Mouse (Mus musculus) CH12.LX (cell line): ENCODE data around the gene Apeh. TPM values are rescaled to one million over a fixed set of nuclear protein-coding genes. Genes with fewer than 3 reads are reported as not detected.

ENCODE experiments used
- DNase-seq: peaks from one replicate; pipeline ENCODE4 v3.0.0-alpha.2; 2013; ENCODE audit errors: extremely low read depth
- H3K27ac ChIP-seq: 2 replicates; pipeline ENCODE4 v1.5.1; 2012; ENCODE audit warnings: low read depth, mild to moderate bottlenecking, control low read depth, moderate library complexity; ENCODE audit not compliant: insufficient read depth
- H3K27me3 ChIP-seq: replicated peaks from 2 replicates; pipeline ENCODE3; 2012; ENCODE audit warnings: inconsistent platforms
- H3K36me3 ChIP-seq, 2 experiments: replicated peaks in 1 of 2; 2 replicates each; pipeline versions ENCODE3 to v1.6.1; 2012; ENCODE audit warnings: inconsistent platforms in 1 of 2, low read length in 1 of 2, mild to moderate bottlenecking in 1 of 2, mixed read lengths in 1 of 2, moderate library complexity in 1 of 2; ENCODE audit not compliant: control insufficient read depth in 1 of 2, insufficient read depth in 1 of 2
- H3K4me1 ChIP-seq, 2 experiments: 2 replicates each; pipeline ENCODE4 v1.6.1; 2012; ENCODE audit warnings: inconsistent platforms in 1 of 2, moderate library complexity in 1 of 2; ENCODE audit not compliant: insufficient read depth in 2 of 2, control insufficient read depth in 1 of 2
- H3K4me2 ChIP-seq: 2 replicates; pipeline ENCODE4 v1.6.1; 2012; ENCODE audit warnings: low read depth, mild to moderate bottlenecking, control low read depth; ENCODE audit not compliant: poor library complexity, insufficient read depth, severe bottlenecking
- H3K4me3 ChIP-seq, 3 experiments: fragments of 150-350 bp in 1 of 3; sonication (generic) in 1 of 3; replicated peaks in 1 of 3; 2 replicates each; pipeline versions ENCODE3 to v1.5.1; 2011 to 2012; ENCODE audit warnings: low read depth in 2 of 3, low read length in 2 of 3, mild to moderate bottlenecking in 2 of 3, moderate library complexity in 2 of 3, control low read depth in 1 of 3, improper control_type of control experiment in 1 of 3, inconsistent platforms in 1 of 3, mixed read lengths in 1 of 3; ENCODE audit not compliant: poor library complexity in 1 of 3
- H3K79me2 ChIP-seq: replicated peaks from 2 replicates; pipeline ENCODE4 v1.6.1; 2012; ENCODE audit warnings: mild to moderate bottlenecking, moderate library complexity; ENCODE audit not compliant: control insufficient read depth, poor library complexity, insufficient read depth, severe bottlenecking; ENCODE audit errors: extremely low read depth
- H3K9ac ChIP-seq: 2 replicates; pipeline ENCODE4 v1.6.1; 2012; ENCODE audit warnings: low read depth, mild to moderate bottlenecking, control low read depth, moderate library complexity; ENCODE audit not compliant: insufficient read depth
- H3K9me3 ChIP-seq: replicated peaks from 2 replicates; pipeline ENCODE3; 2012; ENCODE audit warnings: low read length, inconsistent platforms, mixed read lengths
- BHLHE40 ChIP-seq: IDR thresholded peaks from 2 replicates; pipeline ENCODE4 v1.6.1; 2011; ENCODE audit warnings: mild to moderate bottlenecking, low read depth, low read length, improper control_type of control experiment
- CHD1 ChIP-seq: IDR thresholded peaks from 2 replicates; pipeline ENCODE4 v1.6.1; 2012; ENCODE audit warnings: low read depth, low read length, improper control_type of control experiment, inconsistent platforms
- CHD2 ChIP-seq: IDR thresholded peaks from 2 replicates; pipeline ENCODE4 v1.6.1; 2011; ENCODE audit warnings: low read length, improper control_type of control experiment
- CTCF ChIP-seq, 2 experiments: IDR thresholded peaks in 1 of 2; conservative IDR thresholded peaks in 1 of 2; 2 replicates each; pipeline ENCODE4 v1.5.1; 2011 to 2012; ENCODE audit warnings: low read depth in 2 of 2, low read length in 2 of 2, improper control_type of control experiment in 1 of 2, inconsistent platforms in 1 of 2, mild to moderate bottlenecking in 1 of 2, moderate library complexity in 1 of 2
- E2F4 ChIP-seq: IDR thresholded peaks from 2 replicates; pipeline ENCODE4 v1.6.1; 2011; ENCODE audit warnings: low read depth, low read length, improper control_type of control experiment; ENCODE audit not compliant: insufficient replicate concordance
- ELF1 ChIP-seq: IDR thresholded peaks from 2 replicates; pipeline ENCODE4 v1.6.1; 2014; ENCODE audit warnings: low read depth, mild to moderate bottlenecking, inconsistent platforms, low read length, improper control_type of control experiment
- EP300 ChIP-seq: IDR thresholded peaks from 2 replicates; pipeline ENCODE4 v1.6.1; 2011; ENCODE audit warnings: low read length, improper control_type of control experiment
- ETS1 ChIP-seq: conservative IDR thresholded peaks from 2 replicates; pipeline ENCODE4 v1.6.1; 2012; ENCODE audit warnings: low read depth, mild to moderate bottlenecking, inconsistent platforms, low read length, improper control_type of control experiment, moderate library complexity
- GABPA ChIP-seq: IDR thresholded peaks from 2 replicates; pipeline ENCODE4 v1.6.1; 2012; ENCODE audit warnings: low read depth, low read length, improper control_type of control experiment, inconsistent platforms; ENCODE audit not compliant: insufficient replicate concordance
- HCFC1 ChIP-seq: IDR thresholded peaks from 2 replicates; pipeline ENCODE4 v1.6.1; 2012; ENCODE audit warnings: low read depth, mild to moderate bottlenecking, inconsistent platforms, low read length, improper control_type of control experiment
- IRF4 ChIP-seq: IDR thresholded peaks from 2 replicates; pipeline ENCODE4 v1.6.1; 2014; ENCODE audit warnings: low read depth, mild to moderate bottlenecking, inconsistent platforms, low read length, improper control_type of control experiment
- JUN ChIP-seq: IDR thresholded peaks from 2 replicates; pipeline ENCODE4 v1.6.1; 2011; ENCODE audit warnings: low read depth, mild to moderate bottlenecking, low read length, improper control_type of control experiment, moderate library complexity; ENCODE audit not compliant: insufficient read depth
- JUND ChIP-seq: conservative IDR thresholded peaks from 2 replicates; pipeline ENCODE4 v1.6.1; 2011; ENCODE audit warnings: low read depth, low read length, improper control_type of control experiment
- MAFK ChIP-seq: IDR thresholded peaks from 2 replicates; pipeline ENCODE4 v1.6.1; 2011; ENCODE audit warnings: low read length, improper control_type of control experiment; ENCODE audit not compliant: insufficient replicate concordance
- MAX ChIP-seq: IDR thresholded peaks from 2 replicates; pipeline ENCODE4 v1.6.1; 2011; ENCODE audit warnings: low read length, improper control_type of control experiment
- MAZ ChIP-seq: IDR thresholded peaks from 2 replicates; pipeline ENCODE4 v1.6.1; 2012; ENCODE audit warnings: low read depth, mild to moderate bottlenecking, inconsistent platforms, low read length, improper control_type of control experiment, moderate library complexity
- MEF2A ChIP-seq: IDR thresholded peaks from 2 replicates; pipeline ENCODE4 v1.6.1; 2014; ENCODE audit warnings: low read depth, mild to moderate bottlenecking, inconsistent platforms, low read length, improper control_type of control experiment, borderline replicate concordance
- MXI1 ChIP-seq: IDR thresholded peaks from 2 replicates; pipeline ENCODE4 v1.6.1; 2011; ENCODE audit warnings: mild to moderate bottlenecking, low read depth, low read length, improper control_type of control experiment
- NELFE ChIP-seq: IDR thresholded peaks from 2 replicates; pipeline ENCODE4 v1.6.1; 2011; ENCODE audit warnings: low read depth, low read length, improper control_type of control experiment
- NRF1 ChIP-seq: IDR thresholded peaks from 2 replicates; pipeline ENCODE4 v1.6.1; 2014; ENCODE audit warnings: low read depth, mild to moderate bottlenecking, inconsistent platforms, low read length, improper control_type of control experiment, moderate library complexity
- PAX5 ChIP-seq: IDR thresholded peaks from 2 replicates; pipeline ENCODE4 v1.6.1; 2012; ENCODE audit warnings: low read length, inconsistent platforms, mixed read lengths
- POLR2AphosphoS2 ChIP-seq: IDR thresholded peaks from 2 replicates; pipeline ENCODE4 v1.6.1; 2011; ENCODE audit warnings: low read depth, low read length, improper control_type of control experiment
- RAD21 ChIP-seq: IDR thresholded peaks from 2 replicates; pipeline ENCODE4 v1.6.1; 2011; ENCODE audit warnings: low read depth, mild to moderate bottlenecking, low read length, improper control_type of control experiment, moderate library complexity
- RCOR1 ChIP-seq: conservative IDR thresholded peaks from 2 replicates; pipeline ENCODE4 v1.6.1; 2012; ENCODE audit warnings: low read depth, mild to moderate bottlenecking, inconsistent platforms, low read length, improper control_type of control experiment
- SIN3A ChIP-seq: IDR thresholded peaks from 2 replicates; pipeline ENCODE4 v1.6.1; 2012; ENCODE audit warnings: low read length, improper control_type of control experiment, inconsistent platforms
- SMC3 ChIP-seq: IDR thresholded peaks from 2 replicates; pipeline ENCODE4 v1.6.1; 2011; ENCODE audit warnings: low read depth, low read length, improper control_type of control experiment
- TBP ChIP-seq: conservative IDR thresholded peaks from 2 replicates; pipeline ENCODE4 v1.6.1; 2011; ENCODE audit warnings: low read depth, low read length, improper control_type of control experiment
- TCF12 ChIP-seq: IDR thresholded peaks from 2 replicates; pipeline ENCODE4 v1.6.1; 2014; ENCODE audit warnings: low read depth, mild to moderate bottlenecking, inconsistent platforms, low read length, improper control_type of control experiment
- ZC3H11A ChIP-seq: IDR thresholded peaks from 2 replicates; pipeline ENCODE4 v1.6.1; 2012; ENCODE audit warnings: low read depth, mild to moderate bottlenecking, inconsistent platforms, low read length, improper control_type of control experiment
- ZKSCAN1 ChIP-seq: IDR thresholded peaks from 2 replicates; pipeline ENCODE4 v1.6.1; 2012; ENCODE audit warnings: low read depth, inconsistent platforms, low read length, improper control_type of control experiment, borderline replicate concordance
- ZMIZ1 ChIP-seq: IDR thresholded peaks from 2 replicates; pipeline ENCODE4 v1.6.1; 2012; ENCODE audit warnings: low read depth, mild to moderate bottlenecking, inconsistent platforms, low read length, improper control_type of control experiment
- ZNF384 ChIP-seq: IDR thresholded peaks from 2 replicates; pipeline ENCODE4 v1.6.1; 2012; ENCODE audit warnings: low read depth, low read length, improper control_type of control experiment, inconsistent platforms
- dilution Hi-C: fragments of 300-500 bp; cut with MboI; formaldehyde crosslinking; loops from 2 replicates; pipeline ENCODE4 v1.14.3; 2020; ENCODE audit warnings: low sequenced_read_pairs; ENCODE audit not compliant: extremely low pct_unique_long_range_greater_than_20kb, extremely low pct_ligation_motif_present
- in situ Hi-C: fragments of 300-500 bp; cut with MboI; formaldehyde crosslinking; loops from 3 replicates; pipeline ENCODE4 v1.14.3; 2019; ENCODE audit warnings: low sequenced_read_pairs, low pct_ligation_motif_present, low pct_unique_long_range_greater_than_20kb, mixed read lengths
- polyA plus RNA-seq: library from polyadenylated mRNA; unstranded; fragments of >175 nt; gene quantifications from 2 replicates; pipeline ENCODE4 v1.2.1, GENCODE M21; 2012; ENCODE audit warnings: low read depth; ENCODE audit not compliant: insufficient read length
- total RNA-seq, 2 experiments: library from RNA; depleted of rRNA; stranded (reverse); fragments of 300-350 nt in 1 of 2; fragments of >200 nt in 1 of 2; gene quantifications; 2 replicates each; pipeline ENCODE4 v1.2.3; 2012 to 2014

Gene Apeh
- total and polyA plus RNA-seq, 3 experiments, result 36.2 to 69.5 (median 53.2) TPM

GRCm38 (mm10) chr9:108095518-108095917 is 1.1 kb upstream of the Apeh start:
- H3K79me2 ChIP-seq, result peaks cover 9% of the 10 kb centered on the region
- dilution Hi-C loops (no loop called here), in situ Hi-C loops (loop anchor here (5.0 kb wide), 1 partner anchor 107 kb away; no protein-coding TSS in a partner anchor)
- no peak overlapping the region for H3K9ac ChIP-seq
- peaks cover 5 to 33% of the 10 kb centered on the region in 2 experiments for H3K4me1 ChIP-seq
- no peaks in the 10 kb centered on the region for H3K27me3 ChIP-seq
- no peaks in the 10 kb centered on the region for H3K9me3 ChIP-seq
- TF ChIP-seq ZC3H11A (peak; percentile 47), IRF4 (peak; percentile 70), CHD1 (no peak), ELF1 (no peak; the same call in 1 of the 2 replicates), MAFK (no peak), CHD2 (peak; percentile 44; the same call in 1 of the 2 replicates), NELFE (peak; percentile 40; the same call in 1 of the 2 replicates), ETS1 (no peak), CTCF (conservative IDR thresholded peaks at IDR 0.05 in 1 of 2, IDR thresholded peaks at IDR 0.05 in 1 of 2; ENCODE audit: low read depth in 2 of 2, low read length in 2 of 2) (peak in 1 of 2 experiments; percentile 87; a peak in 3 of 4 replicates), GABPA (no peak), TBP (no peak), E2F4 (no peak), PAX5 (no peak), JUND (no peak), HCFC1 (no peak; the same call in 1 of the 2 replicates), MEF2A (0 out of 2 replicates have a peak, but pooled peaks have one; percentile 26), SIN3A (peak; percentile 66), RCOR1 (0 out of 2 replicates have a peak, but pooled peaks have one; percentile 42), POLR2AphosphoS2 (no peak), NRF1 (no peak), ZKSCAN1 (no peak), SMC3 (peak; percentile 84), JUN (no peak), MAX (0 out of 2 replicates have a peak, but pooled peaks have one; percentile 30), MXI1 (no peak), EP300 (no peak), MAZ (peak; percentile 85), ZNF384 (0 out of 2 replicates have a peak, but pooled peaks have one; percentile 12), ZMIZ1 (no peak), TCF12 (0 out of 2 replicates have a peak, but pooled peaks have one; percentile 29), RAD21 (peak; percentile 83), BHLHE40 (no peak)
- TF ChIP-seq, all 38 proteins: peak for 14
- H3K4me3 ChIP-seq, result peak overlapping the region in 1 of 3 experiments; percentile 31
- peak overlapping the region; percentile 90 for H3K4me2 ChIP-seq
- DNase-seq, result peak; percentile 67
- no peak overlapping the region for H3K27ac ChIP-seq
- peaks cover 31 to 53% of the 10 kb centered on the region in 2 experiments for H3K36me3 ChIP-seq
